Mouse (Mus musculus) midbrain, embryonic 10.5 days (tissue): Measurements from ENCODE around the gene Exoc3l. TPM values are rescaled to one million over a fixed set of nuclear protein-coding genes. Genes with fewer than 3 reads are reported as not detected.
A peak's percentile ranks its signal among the peaks of the same experiment; 100 is the strongest.

Experiments used
- DNase-seq: peaks from one replicate; pipeline ENCODE4 v3.0.0-alpha.2; 2017; ENCODE audit warnings: low spot score
- H3K27ac ChIP-seq: fragments of 300-500 bp; sonication (generic); replicated peaks from 2 replicates; pipeline ENCODE4 v1.5.1; 2016; ENCODE audit warnings: mild to moderate bottlenecking
- H3K27me3 ChIP-seq: fragments of 300-500 bp; sonication (generic); 2 replicates; pipeline ENCODE4 v1.6.1; 2016; ENCODE audit warnings: low read depth, mild to moderate bottlenecking; ENCODE audit not compliant: poor library complexity, severe bottlenecking
- H3K36me3 ChIP-seq: fragments of 300-500 bp; sonication (generic); 2 replicates; pipeline ENCODE4 v1.6.1; 2016; ENCODE audit warnings: mild to moderate bottlenecking, moderate library complexity
- H3K4me1 ChIP-seq: fragments of 300-500 bp; sonication (generic); 2 replicates; pipeline ENCODE4 v1.6.1; 2016
- H3K4me3 ChIP-seq: fragments of 300-500 bp; sonication (generic); 2 replicates; pipeline ENCODE4 v1.5.1; 2016; ENCODE audit warnings: mild to moderate bottlenecking, moderate library complexity
- H3K9me3 ChIP-seq: fragments of 300-500 bp; sonication (generic); replicated peaks from 2 replicates; pipeline ENCODE4 v1.6.1; 2016; ENCODE audit warnings: mild to moderate bottlenecking
- WGBS: fragments of 180-500 bp; shearing (Covaris S2); methylation state at CpG from one replicate; pipeline ENCODE4 v1.1.7; 2016; 5-methylcytosine and 5-hydroxymethylcytosine counted together
- microRNA counts: library from miRNA; unstranded; fragments of <30 nt; microRNA quantifications from one replicate; lab custom pipeline; 2017
- microRNA-seq: library from miRNA; unstranded; fragments of <30 nt; microRNA quantifications from one replicate; pipeline ENCODE4, GENCODE M21; 2017
- polyA plus RNA-seq: library from polyadenylated mRNA; unstranded; fragments of >200 nt; fragmentation: Nextera tagmentation; extraction: Ambion mirVana; gene quantifications from 2 replicates; pipeline ENCODE4 v1.2.1, GENCODE M21; 2016

The Exoc3l gene
- polyA plus RNA-seq, 1 experiment from 2014 or later, result 11.4 TPM

- Histone ChIP-seq H3K4me3 (no peak overlapping the region), H3K27ac (no peak overlapping the region), H3K36me3 (peaks cover 9% of the 10 kb centered on the region), H3K27me3 (peaks cover 81% of the 10 kb centered on the region), H3K9me3 (no peaks in the 10 kb centered on the region), H3K4me1 (peaks cover 39% of the 10 kb centered on the region)
- DNase-seq, result no peak
- WGBS, result 70% methylated on average over 7 of the region's 7 CpGs
These were observed 38.4 kb downstream of the Exoc3l start for GRCm38 (mm10) chr8:105257318-105258114.

GRCm38 (mm10) chr8:105254966-105255350 is 40.9 kb downstream of the Exoc3l start, which contains the start of gene B3gnt9:
TSS of gene B3gnt9 (minus strand) at chr8:105255153.
- DNase-seq, result peak; percentile 59
- peak within 1 kb of the TSS; percentile 76 for H3K4me3 ChIP-seq
- peaks cover 39% of the 10 kb centered on the region for H3K4me1 ChIP-seq
- under 1% methylated on average over 14 of the region's 14 CpGs for WGBS
- no peaks in the 10 kb centered on the region for H3K9me3 ChIP-seq
- H3K36me3 ChIP-seq, result peaks cover 35% of the 10 kb centered on the region
- peaks cover 55% of the 10 kb centered on the region for H3K27me3 ChIP-seq
- peak within 1 kb of the TSS; percentile 83 for H3K27ac ChIP-seq

- Histone ChIP-seq H3K27me3 (peaks cover 49% of the 10 kb centered on the region), H3K27ac (peak overlapping the region; percentile 83), H3K36me3 (peaks cover 41% of the 10 kb centered on the region)
These were observed 41.5 kb downstream of the Exoc3l start for GRCm38 (mm10) chr8:105254152-105254965.

GRCm38 (mm10) chr8:105253766-105254151 is 42.1 kb downstream of the Exoc3l start:
- Histone ChIP-seq H3K9me3 (no peaks in the 10 kb centered on the region), H3K36me3 (peaks cover 47% of the 10 kb centered on the region), H3K27me3 (peaks cover 43% of the 10 kb centered on the region), H3K27ac (peak overlapping the region; percentile 83; the same call in 1 of the 2 replicates), H3K4me1 (peaks cover 27% of the 10 kb centered on the region), H3K4me3 (peak overlapping the region; percentile 76)
- no peak for DNase-seq
- WGBS, result 34% methylated on average over 20 of the region's 20 CpGs

More at GRCm38 (mm10) chr8:105254152-105254965, 41.5 kb downstream of the Exoc3l start:
- Histone ChIP-seq H3K4me3 (peak overlapping the region; percentile 76), H3K4me1 (peaks cover 33% of the 10 kb centered on the region), H3K9me3 (no peaks in the 10 kb centered on the region)
- DNase-seq, result peak; percentile 90
- WGBS, result under 1% methylated on average over 74 of the region's 74 CpGs

- WGBS, result 87% methylated on average over 10 of the region's 10 CpGs
- H3K36me3 ChIP-seq, result peaks cover 55% of the 10 kb centered on the region
- no peaks in the 10 kb centered on the region for H3K9me3 ChIP-seq
- H3K4me1 ChIP-seq, result peaks cover 22% of the 10 kb centered on the region
- H3K4me3 ChIP-seq, result no peak overlapping the region
- H3K27ac ChIP-seq, result no peak overlapping the region
- H3K27me3 ChIP-seq, result peaks cover 35% of the 10 kb centered on the region
- no peak for DNase-seq
These were observed 43.0 kb downstream of the Exoc3l start for GRCm38 (mm10) chr8:105252680-105253537.

GRCm38 (mm10) chr8:105251954-105252353 is 43.9 kb downstream of the Exoc3l start:
- no peak overlapping the region for H3K27ac ChIP-seq
- peaks cover 22% of the 10 kb centered on the region for H3K4me1 ChIP-seq
- H3K36me3 ChIP-seq, result peaks cover 65% of the 10 kb centered on the region
- peaks cover 25% of the 10 kb centered on the region for H3K27me3 ChIP-seq
- no peaks in the 10 kb centered on the region for H3K9me3 ChIP-seq
- H3K4me3 ChIP-seq, result no peak overlapping the region
- no peak for DNase-seq
- 89% methylated on average over 6 of the region's 6 CpGs for WGBS

GRCm38 (mm10) chr8:105241016-105241415 is 54.9 kb downstream of the Exoc3l start:
- WGBS, result 97% methylated on average over 7 of the region's 7 CpGs
- Histone ChIP-seq H3K4me3 (no peak overlapping the region), H3K27ac (no peak overlapping the region), H3K4me1 (no peaks in the 10 kb centered on the region), H3K27me3 (no peaks in the 10 kb centered on the region), H3K36me3 (peaks cover 72% of the 10 kb centered on the region), H3K9me3 (no peaks in the 10 kb centered on the region)
- no peak for DNase-seq

MicroRNAs encoded within 50 kb of the gene (microRNA counts, 519-probe panel; counts per million panel counts)
- microRNA mmu-miR-328 (lab: Ali Mortazavi, UCI), result 2,695 counts per million, percentile 8 among the panel's probes with 10 or more counts

Small RNA genes within 50 kb of the gene (microRNA-seq; reads per million reads assigned to microRNA genes)
- gene Gm27320 (not detected), gene Mir328 (191 reads per million, percentile 59 among the genes with 10 or more reads in this experiment)

Other genes with a start within 250 kb of the Exoc3l start
- gene Ces3a, start 247.5 kb downstream of the Exoc3l start, polyA plus RNA-seq, result not detected in 2 replicates
- gene Ces3b, start 212.3 kb downstream of the Exoc3l start, polyA plus RNA-seq, result not detected in 2 replicates
- not detected in 2 replicates for gene Ces4a, start 164.3 kb downstream of the Exoc3l start, polyA plus RNA-seq
- 41.8 and 46.7 TPM in 2 replicates for gene Cbfb, start 125.4 kb downstream of the Exoc3l start, polyA plus RNA-seq
- gene D230025D16Rik, start 71.0 kb downstream of the Exoc3l start, polyA plus RNA-seq, result 27.1 and 28.5 TPM in 2 replicates
- gene B3gnt9, start 40.9 kb downstream of the Exoc3l start, polyA plus RNA-seq, result 2.4 and 4.2 TPM in 2 replicates
- gene Tradd, start 31.5 kb downstream of the Exoc3l start, polyA plus RNA-seq, result 13.6 and 14.6 TPM in 2 replicates
- 0.64 and 0.72 TPM in 2 replicates for gene Fbxl8, start 31.5 kb downstream of the Exoc3l start, polyA plus RNA-seq
- 0.10 TPM in 1 of 2 replicates, not detected in the other for gene Hsf4, start 26.3 kb downstream of the Exoc3l start, polyA plus RNA-seq
- 1.4 and 2.3 TPM in 2 replicates for gene Nol3, start 20.0 kb downstream of the Exoc3l start, polyA plus RNA-seq
- 26.4 and 36.8 TPM in 2 replicates for gene 4931428F04Rik, start 6.2 kb downstream of the Exoc3l start, polyA plus RNA-seq
- 117 and 124 TPM in 2 replicates for gene E2f4, start 1.6 kb upstream of the Exoc3l start, polyA plus RNA-seq
- 1.3 and 1.5 TPM in 2 replicates for gene Elmo3, start 9.5 kb upstream of the Exoc3l start, polyA plus RNA-seq
- 1.2 and 1.7 TPM in 2 replicates for gene Lrrc29, start 30.2 kb upstream of the Exoc3l start, polyA plus RNA-seq
- gene Tmem208, start 30.3 kb upstream of the Exoc3l start, polyA plus RNA-seq, result 105 and 106 TPM in 2 replicates
- gene Fhod1, start 51.9 kb upstream of the Exoc3l start, polyA plus RNA-seq, result 1.9 and 2.2 TPM in 2 replicates
- gene Slc9a5, start 52.7 kb upstream of the Exoc3l start, polyA plus RNA-seq, result 4.1 TPM in 2 replicates
- gene Plekhg4, start 77.2 kb upstream of the Exoc3l start, polyA plus RNA-seq, result 0.49 and 0.51 TPM in 2 replicates
- 0.07 TPM in 1 of 2 replicates, not detected in the other for gene Kctd19, start 117.4 kb upstream of the Exoc3l start, polyA plus RNA-seq
- 2.6 and 3.7 TPM in 2 replicates for gene Lrrc36, start 117.5 kb upstream of the Exoc3l start, polyA plus RNA-seq
- gene Tppp3, start 175.4 kb upstream of the Exoc3l start, polyA plus RNA-seq, result 94.4 and 100.0 TPM in 2 replicates
- 18.6 and 24.0 TPM in 2 replicates for gene Zdhhc1, start 200.8 kb upstream of the Exoc3l start, polyA plus RNA-seq
- 28.8 and 30.2 TPM in 2 replicates for gene Hsd11b2, start 222.7 kb upstream of the Exoc3l start, polyA plus RNA-seq